Mouse (Mus musculus) embryonic facial prominence, embryonic 11.5 days (tissue): ENCODE results near the gene Psma7. TPM values are rescaled to one million over a fixed set of nuclear protein-coding genes. Genes with fewer than 3 reads are reported as not detected.

Experiments used
- polyA plus RNA-seq: library from polyadenylated mRNA; unstranded; fragments of >200 nt; fragmentation: Nextera tagmentation; extraction: Ambion mirVana; gene quantifications from 2 replicates; pipeline ENCODE4 v1.2.1, GENCODE M21; 2014

The Psma7 gene
- polyA plus RNA-seq, 1 experiment from 2014 or later, result 753 TPM

Other genes starting within 250 kb of the Psma7 start
- gene Taf4, start 65.8 kb downstream of the Psma7 start, polyA plus RNA-seq, result 4.4 and 4.9 TPM in 2 replicates
- gene Lsm14b, start 17.4 kb downstream of the Psma7 start, polyA plus RNA-seq, result 9.8 and 11.1 TPM in 2 replicates
- 8.0 and 9.5 TPM in 2 replicates for gene Ss18l1, start 76 bp upstream of the Psma7 start, polyA plus RNA-seq
- gene Mtg2, start 28.2 kb upstream of the Psma7 start, polyA plus RNA-seq, result 25.5 and 28.1 TPM in 2 replicates
- 0.41 and 0.52 TPM in 2 replicates for gene Hrh3, start 62.1 kb upstream of the Psma7 start, polyA plus RNA-seq
- gene Osbpl2, start 76.9 kb upstream of the Psma7 start, polyA plus RNA-seq, result 31.5 and 33.0 TPM in 2 replicates
- gene Adrm1, start 129.1 kb upstream of the Psma7 start, polyA plus RNA-seq, result 157 and 169 TPM in 2 replicates
- gene Lama5, start 183.4 kb upstream of the Psma7 start, polyA plus RNA-seq, result 6.9 and 11.5 TPM in 2 replicates
- 516 and 527 TPM in 2 replicates for gene Rps21, start 214.9 kb upstream of the Psma7 start, polyA plus RNA-seq
- gene Cables2, start 231.1 kb upstream of the Psma7 start, polyA plus RNA-seq, result 14.5 and 14.8 TPM in 2 replicates
- 0.20 and 0.35 TPM in 2 replicates for gene Rbbp8nl, start 247.4 kb upstream of the Psma7 start, polyA plus RNA-seq